Mouse (Mus musculus): ENCODE data around the gene Cmss1.

DNA sequence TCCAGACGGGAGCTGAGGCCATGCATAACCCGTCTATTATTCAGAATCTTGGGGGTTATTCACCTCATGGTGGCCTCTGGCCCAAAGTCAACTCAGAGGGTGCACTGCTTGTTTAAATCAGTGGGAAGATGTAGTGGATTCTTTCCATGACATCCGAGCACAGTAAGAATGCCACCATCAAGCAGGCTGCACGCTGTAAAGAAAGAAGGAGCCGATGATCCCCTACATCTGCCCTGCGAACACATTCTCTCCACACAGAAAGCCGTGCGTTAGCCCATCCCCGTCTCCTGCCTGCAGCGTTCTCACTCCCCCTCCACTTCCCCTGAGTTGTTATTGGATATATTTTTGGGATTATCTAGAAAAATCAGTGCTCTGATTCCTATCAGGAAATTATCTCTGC is 180.0 kb downstream of the Cmss1 start:
- TF ChIP-seq CTCF (IDR thresholded peaks at IDR 0.05; ENCODE audit: extremely low read depth, insufficient read length, insufficient replicate concordance, low read depth, low read length) (no peak), POLR2A (IDR thresholded peaks at IDR 0.05; ENCODE audit: low read depth, low read length) (no peak)

Data from small intestine, adult 2 months (tissue).